Mouse (Mus musculus) hindlimb bud, embryonic 11.5 days (tissue): ENCODE data around the gene Etfb.

Source experiments
- DNase-seq: peaks from one replicate; pipeline ENCODE4 v3.0.0-alpha.2; 2012; ENCODE audit warnings: low read depth, low spot score; ENCODE audit errors: extremely low spot score

Gene Etfb

DNA sequence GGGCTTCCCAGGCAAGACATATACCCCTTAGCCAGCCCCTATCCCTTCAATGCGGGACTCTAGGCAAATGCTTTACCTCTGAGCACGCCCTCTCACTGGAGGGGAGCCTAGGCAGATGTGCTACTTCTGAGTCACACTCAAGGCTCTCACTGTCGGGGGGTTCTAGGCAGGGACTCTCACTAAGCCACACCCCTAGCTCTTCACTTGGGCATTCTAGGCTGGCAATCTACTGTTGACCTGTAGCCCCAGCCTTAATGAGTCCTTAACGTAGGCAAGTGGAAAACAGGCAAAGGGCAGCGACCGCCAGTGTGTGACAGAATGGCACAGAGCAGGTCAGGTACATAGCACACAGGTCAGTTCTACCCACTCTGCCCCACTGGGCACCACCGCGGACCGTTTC, 47.0 kb downstream of the Etfb start:
- DNase-seq = no peak

DNA sequence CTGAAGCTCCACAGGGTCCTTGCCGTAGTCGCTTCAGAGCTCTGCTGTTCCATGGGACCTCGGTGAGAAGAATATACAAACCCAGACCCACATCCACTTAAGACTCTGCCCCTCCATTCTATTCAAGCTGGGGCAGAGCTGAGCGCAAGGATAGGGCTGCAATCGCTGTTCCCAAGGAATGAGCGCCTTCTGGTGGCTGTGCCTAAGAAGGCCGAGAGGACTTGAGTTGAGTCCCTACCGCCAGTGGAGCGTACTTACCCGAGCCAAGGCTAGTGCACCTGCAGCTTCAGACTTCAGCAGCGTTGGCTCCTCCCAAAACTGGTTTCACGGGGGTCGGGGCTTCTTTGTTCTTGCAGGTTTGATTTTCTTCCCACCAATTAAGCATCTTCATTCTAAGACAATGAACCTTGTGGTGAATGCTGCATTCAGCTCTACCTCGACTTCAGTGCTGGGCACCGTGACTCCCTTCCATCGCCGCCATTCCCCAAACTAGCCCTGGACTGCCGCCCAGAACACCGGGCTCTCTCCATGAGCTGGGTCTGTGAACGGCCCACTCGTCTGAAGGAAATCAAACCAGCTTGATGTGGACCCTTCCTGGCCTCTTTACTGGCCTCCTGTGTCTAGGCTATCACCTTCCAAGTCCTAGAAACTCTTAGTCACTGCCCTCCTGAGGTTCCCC, 51.6 kb downstream of the Etfb start:
- DNase-seq = no peak
